Mouse (Mus musculus): Measurements from ENCODE around the gene Cd44. TPM values are rescaled to one million over a fixed set of nuclear protein-coding genes. Genes with fewer than 3 reads are reported as not detected.

Cd44 gene
- 176 TPM for polyA plus RNA-seq (2017; shearing (Covaris generic))

GRCm38 (mm10) chr2:102900875-102901827 lies at the start of gene Cd44:
Gene Cd44 (minus strand): TSS chr2:102901665.

Other genes with a start within 250 kb of the Cd44 start
- 0.09 TPM for gene Slc1a2, start 243.0 kb downstream of the Cd44 start, polyA plus RNA-seq (2017; shearing (Covaris generic))
- gene Pdhx, start 171.8 kb upstream of the Cd44 start, polyA plus RNA-seq (2017; shearing (Covaris generic)) = 12.9 TPM
- gene Apip, start 172.0 kb upstream of the Cd44 start, polyA plus RNA-seq (2017; shearing (Covaris generic)) = 12.1 TPM